Mouse (Mus musculus): Measurements from ENCODE around the gene Myo18a. TPM values are rescaled to one million over a fixed set of nuclear protein-coding genes. Genes with fewer than 3 reads are reported as not detected.
A peak's percentile ranks its signal among the peaks of the same experiment; 100 is the strongest.

Myo18a gene
- polyA plus RNA-seq, 1 experiment from 2014 or later, result 38.7 TPM

- peak overlapping the region; percentile 45 for H3K4me2 ChIP-seq (replicated peaks; ENCODE audit: low read depth)
- H3K9me3 ChIP-seq (ENCODE audit: control insufficient read depth, low read length), result no peaks in the 10 kb centered on the region
- H3K4me3 ChIP-seq (ENCODE audit: low read depth, low read length), result peak overlapping the region; percentile 29
- peaks cover 5% of the 10 kb centered on the region; the same call in 1 of the 2 replicates for H3K4me1 ChIP-seq (replicated peaks; ENCODE audit: control insufficient read depth, insufficient read depth)
- H3K27ac ChIP-seq (replicated peaks), result peak overlapping the region; percentile 67
- no peaks in the 10 kb centered on the region for H3K27me3 ChIP-seq (ENCODE audit: control insufficient read depth, insufficient read depth, low read length)
- peak; percentile 91 for ATAC-seq (ENCODE audit: low FRiP score, low TSS enrichment)
- DNase-seq (ENCODE audit: low spot score), result peak; percentile 98
- TF ChIP-seq EP300 (optimal IDR thresholded peaks at IDR 0.05) (no peak), CTCF (IDR thresholded peaks at IDR 0.05; ENCODE audit: low read depth) (peak; percentile 100)
- H3K9ac ChIP-seq (ENCODE audit: low read length), result peak overlapping the region; percentile 63
- 3% methylated on average over 19 of the region's 19 CpGs for WGBS
- H3K36me3 ChIP-seq (ENCODE audit: control insufficient read depth, insufficient read depth, low read length), result no peaks in the 10 kb centered on the region
These were observed 30.3 kb downstream of the Myo18a start for GRCm38 (mm10) chr11:77793238-77793930.

GRCm38 (mm10) chr11:77795216-77795615 is 32.2 kb downstream of the Myo18a start:
- no peak for DNase-seq (ENCODE audit: low spot score)
- no peaks in the 10 kb centered on the region for H3K27me3 ChIP-seq (ENCODE audit: control insufficient read depth, insufficient read depth, low read length)
- H3K9me3 ChIP-seq (ENCODE audit: control insufficient read depth, low read length), result no peaks in the 10 kb centered on the region
- H3K4me2 ChIP-seq (replicated peaks; ENCODE audit: low read depth), result no peak overlapping the region
- H3K36me3 ChIP-seq (ENCODE audit: control insufficient read depth, insufficient read depth, low read length), result no peaks in the 10 kb centered on the region
- TF ChIP-seq EP300 (optimal IDR thresholded peaks at IDR 0.05) (no peak), CTCF (IDR thresholded peaks at IDR 0.05; ENCODE audit: low read depth) (no peak)
- no peak overlapping the region for H3K4me3 ChIP-seq (ENCODE audit: low read depth, low read length)
- no peak overlapping the region for H3K9ac ChIP-seq (ENCODE audit: low read length)
- 72% methylated on average over 5 of the region's 5 CpGs for WGBS
- peaks cover 6% of the 10 kb centered on the region; the same call in 1 of the 2 replicates for H3K4me1 ChIP-seq (replicated peaks; ENCODE audit: control insufficient read depth, insufficient read depth)
- no peak for ATAC-seq (ENCODE audit: low FRiP score, low TSS enrichment)
- no peak overlapping the region for H3K27ac ChIP-seq (replicated peaks)

- WGBS, result 52% methylated on average over 9 of the region's 9 CpGs
- Histone ChIP-seq H3K27me3 (ENCODE audit: control insufficient read depth, insufficient read depth, low read length) (no peaks in the 10 kb centered on the region), H3K4me3 (ENCODE audit: low read depth, low read length) (no peak overlapping the region), H3K9ac (ENCODE audit: low read length) (peak overlapping the region; percentile 38), H3K4me1 (replicated peaks; ENCODE audit: control insufficient read depth, insufficient read depth) (peaks cover 13% of the 10 kb centered on the region), H3K9me3 (ENCODE audit: control insufficient read depth, low read length) (no peaks in the 10 kb centered on the region), H3K27ac (replicated peaks) (peak overlapping the region; percentile 61; the same call in 1 of the 2 replicates), H3K4me2 (replicated peaks; ENCODE audit: low read depth) (peak overlapping the region; percentile 39), H3K36me3 (ENCODE audit: control insufficient read depth, insufficient read depth, low read length) (no peaks in the 10 kb centered on the region)
- TF ChIP-seq EP300 (optimal IDR thresholded peaks at IDR 0.05), result no peak
- TF ChIP-seq CTCF (IDR thresholded peaks at IDR 0.05; ENCODE audit: low read depth), result no peak
- 0 out of 2 replicates have a peak, but pooled peaks have one; percentile 41 for ATAC-seq (ENCODE audit: low FRiP score, low TSS enrichment)
- DNase-seq (ENCODE audit: low spot score), result no peak
These were observed 37.4 kb downstream of the Myo18a start for GRCm38 (mm10) chr11:77800491-77800868.

- peak; percentile 89 for ATAC-seq (ENCODE audit: low FRiP score, low TSS enrichment)
- TF ChIP-seq CTCF (IDR thresholded peaks at IDR 0.05; ENCODE audit: low read depth) (no peak), EP300 (optimal IDR thresholded peaks at IDR 0.05) (no peak)
- peak overlapping the region; percentile 61; the same call in 1 of the 2 replicates for H3K27ac ChIP-seq (replicated peaks)
- no peak overlapping the region for H3K4me3 ChIP-seq (ENCODE audit: low read depth, low read length)
- H3K27me3 ChIP-seq (ENCODE audit: control insufficient read depth, insufficient read depth, low read length), result no peaks in the 10 kb centered on the region
- peak; percentile 78 for DNase-seq (ENCODE audit: low spot score)
- no peaks in the 10 kb centered on the region for H3K36me3 ChIP-seq (ENCODE audit: control insufficient read depth, insufficient read depth, low read length)
- H3K9ac ChIP-seq (ENCODE audit: low read length), result peak overlapping the region; percentile 38
- 10% methylated on average over 15 of the region's 15 CpGs for WGBS
- peaks cover 13% of the 10 kb centered on the region for H3K4me1 ChIP-seq (replicated peaks; ENCODE audit: control insufficient read depth, insufficient read depth)
- peak overlapping the region; percentile 39 for H3K4me2 ChIP-seq (replicated peaks; ENCODE audit: low read depth)
- H3K9me3 ChIP-seq (ENCODE audit: control insufficient read depth, low read length), result no peaks in the 10 kb centered on the region
These were observed 38.0 kb downstream of the Myo18a start for GRCm38 (mm10) chr11:77800869-77801701.

GRCm38 (mm10) chr11:77802341-77802865 is 39.4 kb downstream of the Myo18a start:
- Histone ChIP-seq H3K4me2 (replicated peaks; ENCODE audit: low read depth) (no peak overlapping the region), H3K27me3 (ENCODE audit: control insufficient read depth, insufficient read depth, low read length) (no peaks in the 10 kb centered on the region), H3K9ac (ENCODE audit: low read length) (no peak overlapping the region), H3K9me3 (ENCODE audit: control insufficient read depth, low read length) (no peaks in the 10 kb centered on the region), H3K4me3 (ENCODE audit: low read depth, low read length) (no peak overlapping the region), H3K27ac (replicated peaks) (no peak overlapping the region), H3K4me1 (replicated peaks; ENCODE audit: control insufficient read depth, insufficient read depth) (peaks cover 16% of the 10 kb centered on the region), H3K36me3 (ENCODE audit: control insufficient read depth, insufficient read depth, low read length) (no peaks in the 10 kb centered on the region)
- ATAC-seq (ENCODE audit: low FRiP score, low TSS enrichment) (no peak), DNase-seq (ENCODE audit: low spot score) (no peak)
- no peak for TF ChIP-seq CTCF (IDR thresholded peaks at IDR 0.05; ENCODE audit: low read depth)
- TF ChIP-seq EP300 (optimal IDR thresholded peaks at IDR 0.05), result no peak
- 70% methylated on average over 9 of the region's 9 CpGs for WGBS
